Mouse (Mus musculus): ENCODE measurements around the gene Fhl1. TPM values are rescaled to one million over a fixed set of nuclear protein-coding genes. Genes with fewer than 3 reads are reported as not detected.
A peak's percentile ranks its signal among the peaks of the same experiment; 100 is the strongest.

Fhl1 gene
- 366 and 418 TPM in 2 replicates for polyA plus RNA-seq (2015; fragmentation: Nextera tagmentation; extraction: Ambion mirVana)

DNA sequence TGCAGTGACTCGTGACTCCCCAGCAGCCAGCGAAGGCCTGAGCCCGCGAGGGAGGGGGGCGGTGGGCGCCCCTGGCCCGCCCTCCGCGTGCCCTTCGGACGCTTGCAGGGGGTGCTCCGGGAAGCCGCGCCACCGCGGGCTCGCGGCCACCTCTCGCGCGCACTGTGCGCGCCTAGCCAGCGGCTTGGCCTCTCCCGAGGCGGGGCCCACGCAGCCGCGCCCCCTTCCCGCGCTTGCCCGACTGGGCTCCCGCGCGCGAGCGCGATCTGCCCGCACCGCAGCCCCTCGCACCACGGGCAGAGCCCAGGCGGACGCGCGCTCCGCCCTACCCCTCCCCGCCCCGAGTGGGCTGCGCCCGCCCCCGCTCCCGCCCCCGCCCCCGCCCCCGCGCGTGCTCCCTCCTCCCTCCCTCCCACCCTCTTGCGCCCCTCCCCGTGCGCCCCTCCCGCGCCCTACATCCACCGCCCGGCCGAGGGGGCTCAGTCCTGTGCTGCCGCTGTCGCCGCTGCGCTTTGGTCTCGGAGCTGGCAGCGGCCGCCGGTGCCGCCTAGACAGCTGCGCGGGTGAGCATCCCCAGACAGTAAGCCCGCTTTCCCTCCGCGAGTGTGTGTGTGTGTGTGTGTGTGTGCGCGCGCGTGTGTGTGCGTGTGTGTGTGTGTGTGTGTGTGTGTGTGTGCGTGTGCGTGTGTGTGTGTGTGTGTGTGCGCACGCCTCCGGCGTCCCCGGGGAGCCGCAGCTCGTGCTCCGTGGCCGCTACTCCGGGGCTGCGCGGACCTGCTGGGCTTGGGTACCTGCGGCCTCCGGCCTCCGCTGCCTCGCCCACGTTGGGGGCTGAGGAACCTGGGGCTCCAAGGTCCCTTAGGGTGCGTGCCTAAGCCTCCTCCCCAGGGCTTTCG is at the start of gene Fhl1:
Gene Fhl1 (plus strand): TSS at position 482 of the 896 bp plus-strand sequence.
- H3K27ac ChIP-seq = peak within 1 kb of the TSS; percentile 85
- no peaks in the 10 kb centered on the region for H3K27me3 ChIP-seq
- peak within 1 kb of the TSS; percentile 64 for H3K9ac ChIP-seq
- peak; percentile 93 for ATAC-seq (ENCODE audit: borderline replicate concordance, extremely low read depth, low FRiP score, low TSS enrichment)
- H3K4me1 ChIP-seq = no peaks in the 10 kb centered on the region
- H3K9me3 ChIP-seq = no peaks in the 10 kb centered on the region
- H3K4me3 ChIP-seq = peak within 1 kb of the TSS; percentile 58
- H3K36me3 ChIP-seq = no peaks in the 10 kb centered on the region
- 13% methylated on average over 45 of the region's 106 CpGs for WGBS
- H3K4me2 ChIP-seq = peak within 1 kb of the TSS; percentile 55

- no peaks in the 10 kb centered on the region for H3K36me3 ChIP-seq
- no peak overlapping the region for H3K9ac ChIP-seq
- WGBS = 43% methylated on average over 1 of the region's 1 CpGs
- no peak overlapping the region for H3K27ac ChIP-seq
- no peak overlapping the region for H3K4me3 ChIP-seq
- no peaks in the 10 kb centered on the region for H3K9me3 ChIP-seq
- no peak for ATAC-seq (ENCODE audit: borderline replicate concordance, extremely low read depth, low FRiP score, low TSS enrichment)
- no peaks in the 10 kb centered on the region for H3K4me1 ChIP-seq
- no peak overlapping the region for H3K4me2 ChIP-seq
- H3K27me3 ChIP-seq = no peaks in the 10 kb centered on the region
Measured at GRCm38 (mm10) chrX:56682156-56682720, 49.3 kb upstream of the Fhl1 start.

DNA sequence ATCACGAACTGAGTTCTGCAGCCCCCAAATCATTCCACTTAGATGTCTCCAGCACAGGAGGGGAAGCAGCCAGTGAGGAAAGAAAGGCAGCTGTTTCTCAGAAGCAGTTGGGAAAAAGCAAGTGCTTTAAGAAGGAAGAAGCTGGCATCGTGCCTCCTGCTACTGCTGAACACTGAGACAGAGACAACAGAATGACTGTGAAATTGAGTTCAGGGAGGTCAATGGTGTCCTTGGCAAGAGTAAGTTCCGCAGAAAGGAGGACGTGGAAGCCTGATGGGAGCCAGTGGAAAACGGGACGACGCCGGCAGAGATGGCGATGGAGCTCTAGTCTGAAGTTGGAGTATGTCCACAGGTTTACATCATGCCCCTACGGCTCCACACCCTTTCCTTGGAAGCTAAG is 48.1 kb upstream of the Fhl1 start:
- H3K9ac ChIP-seq = no peak overlapping the region
- H3K9me3 ChIP-seq = no peaks in the 10 kb centered on the region
- H3K4me3 ChIP-seq = no peak overlapping the region
- no peaks in the 10 kb centered on the region for H3K27me3 ChIP-seq
- no peaks in the 10 kb centered on the region for H3K36me3 ChIP-seq
- H3K27ac ChIP-seq = 0 out of 2 replicates have a peak overlapping the region, but pooled peaks have one; percentile 24
- 56% methylated on average over 10 of the region's 10 CpGs for WGBS
- peak; percentile 31; the same call in 1 of the 2 replicates for ATAC-seq (ENCODE audit: borderline replicate concordance, extremely low read depth, low FRiP score, low TSS enrichment)
- H3K4me2 ChIP-seq = no peak overlapping the region
- no peaks in the 10 kb centered on the region for H3K4me1 ChIP-seq

DNA sequence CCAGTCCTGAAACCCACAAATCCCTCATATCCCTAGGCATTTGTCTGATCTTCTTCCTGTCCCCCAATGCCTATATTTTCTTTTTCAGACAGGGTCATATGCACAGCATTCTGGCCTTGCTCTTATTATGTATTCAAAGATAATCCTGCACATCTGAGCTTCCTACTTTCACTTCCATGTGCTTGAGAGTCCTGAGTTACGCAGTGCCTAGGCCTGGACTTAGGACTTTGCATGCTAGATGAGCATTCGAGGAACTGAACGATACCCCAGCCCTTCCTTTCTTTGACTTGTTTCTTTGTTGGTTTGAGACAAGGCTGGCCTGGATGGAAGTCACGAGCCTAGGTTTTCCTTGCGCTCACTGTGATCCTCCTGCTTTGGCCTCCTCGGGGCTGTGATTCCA is 39.0 kb upstream of the Fhl1 start:
- WGBS = 84% methylated on average over 6 of the region's 6 CpGs
- Histone ChIP-seq H3K27ac (no peak overlapping the region), H3K4me3 (no peak overlapping the region), H3K4me1 (no peaks in the 10 kb centered on the region), H3K9ac (no peak overlapping the region), H3K27me3 (no peaks in the 10 kb centered on the region), H3K9me3 (no peaks in the 10 kb centered on the region), H3K4me2 (no peak overlapping the region), H3K36me3 (no peaks in the 10 kb centered on the region)
- ATAC-seq (ENCODE audit: borderline replicate concordance, extremely low read depth, low FRiP score, low TSS enrichment) = no peak

DNA sequence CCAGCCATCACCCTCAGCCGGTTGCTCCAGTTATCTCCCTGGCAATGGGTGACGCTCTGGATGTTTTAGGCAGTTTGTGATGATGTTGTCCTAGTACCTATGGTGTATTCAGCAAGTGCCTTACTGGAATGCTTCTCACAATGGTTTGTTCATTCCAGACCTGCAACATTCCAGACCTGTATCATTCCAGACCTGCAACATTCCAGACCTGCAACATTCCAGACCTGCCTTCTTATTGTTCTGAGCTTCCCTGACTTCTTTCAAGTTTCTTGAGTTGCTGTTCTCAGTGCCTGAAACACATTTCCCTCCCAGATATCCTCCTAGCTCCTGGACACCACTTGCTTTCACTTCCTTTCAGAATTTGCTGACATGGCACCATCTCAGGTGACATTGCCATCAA is 37.0 kb upstream of the Fhl1 start:
- Histone ChIP-seq H3K4me3 (no peak overlapping the region), H3K27ac (no peak overlapping the region), H3K9me3 (no peaks in the 10 kb centered on the region), H3K27me3 (no peaks in the 10 kb centered on the region), H3K36me3 (no peaks in the 10 kb centered on the region), H3K4me1 (no peaks in the 10 kb centered on the region), H3K4me2 (no peak overlapping the region), H3K9ac (no peak overlapping the region)
- 67% methylated on average over 2 of the region's 2 CpGs for WGBS
- ATAC-seq (ENCODE audit: borderline replicate concordance, extremely low read depth, low FRiP score, low TSS enrichment) = no peak

DNA sequence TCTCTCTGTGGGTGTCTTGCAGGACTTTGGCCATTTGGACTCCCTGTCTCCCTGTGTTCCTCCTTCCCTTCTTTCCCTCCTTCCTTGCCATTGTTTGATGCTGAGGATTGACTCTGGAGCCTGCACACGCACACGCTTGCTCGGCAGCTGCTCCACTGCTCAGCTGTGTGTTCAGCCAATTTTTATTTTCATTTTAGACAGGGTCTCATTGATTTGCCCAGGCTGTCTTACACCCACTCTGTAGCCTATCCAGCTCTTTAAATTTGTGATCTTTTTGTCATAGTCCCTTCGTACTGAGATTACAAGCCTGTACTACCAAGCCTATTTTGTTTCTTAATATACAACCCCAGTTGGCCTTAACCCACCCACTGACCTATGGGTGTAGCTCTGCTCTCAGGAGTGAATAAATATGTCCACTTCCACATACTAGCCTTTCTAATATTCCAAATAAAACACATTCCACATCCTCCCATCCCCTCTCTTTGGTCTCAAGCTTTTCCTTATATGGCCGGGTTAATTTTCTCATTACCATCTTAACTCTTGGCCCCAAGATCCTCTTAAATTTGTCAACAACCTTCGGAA is 34.3 kb upstream of the Fhl1 start:
- 54% methylated on average over 6 of the region's 6 CpGs for WGBS
- no peak overlapping the region for H3K4me2 ChIP-seq
- H3K36me3 ChIP-seq = no peaks in the 10 kb centered on the region
- H3K27ac ChIP-seq = peak overlapping the region; percentile 11; the same call in 1 of the 2 replicates
- H3K27me3 ChIP-seq = no peaks in the 10 kb centered on the region
- H3K4me3 ChIP-seq = no peak overlapping the region
- no peaks in the 10 kb centered on the region for H3K4me1 ChIP-seq
- ATAC-seq (ENCODE audit: borderline replicate concordance, extremely low read depth, low FRiP score, low TSS enrichment) = peak; percentile 73
- H3K9ac ChIP-seq = no peak overlapping the region
- no peaks in the 10 kb centered on the region for H3K9me3 ChIP-seq

GRCm38 (mm10) chrX:56697886-56698285 is 33.7 kb upstream of the Fhl1 start:
- peak overlapping the region; percentile 63 for H3K27ac ChIP-seq
- no peaks in the 10 kb centered on the region for H3K36me3 ChIP-seq
- no peak overlapping the region for H3K4me3 ChIP-seq
- WGBS = 66% methylated on average over 4 of the region's 4 CpGs
- ATAC-seq (ENCODE audit: borderline replicate concordance, extremely low read depth, low FRiP score, low TSS enrichment) = no peak
- H3K4me1 ChIP-seq = no peaks in the 10 kb centered on the region
- no peak overlapping the region for H3K4me2 ChIP-seq
- no peaks in the 10 kb centered on the region for H3K27me3 ChIP-seq
- H3K9me3 ChIP-seq = no peaks in the 10 kb centered on the region
- H3K9ac ChIP-seq = no peak overlapping the region

GRCm38 (mm10) chrX:56701261-56701660 is 30.3 kb upstream of the Fhl1 start:
- no peak for ATAC-seq (ENCODE audit: borderline replicate concordance, extremely low read depth, low FRiP score, low TSS enrichment)
- WGBS = 76% methylated on average over 3 of the region's 3 CpGs
- H3K27me3 ChIP-seq = no peaks in the 10 kb centered on the region
- no peak overlapping the region for H3K4me2 ChIP-seq
- H3K9ac ChIP-seq = no peak overlapping the region
- H3K4me1 ChIP-seq = no peaks in the 10 kb centered on the region
- H3K36me3 ChIP-seq = no peaks in the 10 kb centered on the region
- H3K4me3 ChIP-seq = no peak overlapping the region
- no peak overlapping the region for H3K27ac ChIP-seq
- no peaks in the 10 kb centered on the region for H3K9me3 ChIP-seq

- H3K4me3 ChIP-seq = no peak overlapping the region
- H3K36me3 ChIP-seq = no peaks in the 10 kb centered on the region
- no peaks in the 10 kb centered on the region for H3K27me3 ChIP-seq
- no peak overlapping the region for H3K9ac ChIP-seq
- no peak overlapping the region for H3K4me2 ChIP-seq
- H3K4me1 ChIP-seq = no peaks in the 10 kb centered on the region
- no peaks in the 10 kb centered on the region for H3K9me3 ChIP-seq
- ATAC-seq (ENCODE audit: borderline replicate concordance, extremely low read depth, low FRiP score, low TSS enrichment) = no peak
- no peak overlapping the region for H3K27ac ChIP-seq
- WGBS = 69% methylated on average over 8 of the region's 8 CpGs
Measured at GRCm38 (mm10) chrX:56703965-56704562, 27.5 kb upstream of the Fhl1 start.

- ATAC-seq (ENCODE audit: borderline replicate concordance, extremely low read depth, low FRiP score, low TSS enrichment) = peak; percentile 83
- Histone ChIP-seq H3K4me2 (no peak overlapping the region), H3K4me3 (no peak overlapping the region), H3K9me3 (no peaks in the 10 kb centered on the region), H3K4me1 (no peaks in the 10 kb centered on the region), H3K27ac (peak overlapping the region; percentile 58), H3K36me3 (no peaks in the 10 kb centered on the region), H3K9ac (no peak overlapping the region), H3K27me3 (no peaks in the 10 kb centered on the region)
- WGBS = 46% methylated on average over 6 of the region's 6 CpGs
Measured at GRCm38 (mm10) chrX:56708592-56709370, 22.8 kb upstream of the Fhl1 start.

GRCm38 (mm10) chrX:56710522-56710921 is 21.1 kb upstream of the Fhl1 start:
- WGBS = 78% methylated on average over 1 of the region's 1 CpGs
- Histone ChIP-seq H3K4me1 (no peaks in the 10 kb centered on the region), H3K9ac (no peak overlapping the region), H3K36me3 (no peaks in the 10 kb centered on the region), H3K9me3 (no peaks in the 10 kb centered on the region), H3K27me3 (no peaks in the 10 kb centered on the region), H3K4me2 (no peak overlapping the region), H3K4me3 (no peak overlapping the region), H3K27ac (no peak overlapping the region)
- ATAC-seq (ENCODE audit: borderline replicate concordance, extremely low read depth, low FRiP score, low TSS enrichment) = no peak

Data from lung, embryonic 15.5 days (tissue).